Mouse (Mus musculus): ENCODE data around the gene Masp2.

GRCm38 (mm10) chr4:148626623-148627185, 24.4 kb downstream of the Masp2 start, which contains the start of gene Tardbp:
- TF ChIP-seq POLR2A (IDR thresholded peaks at IDR 0.05; ENCODE audit: borderline replicate concordance, extremely low read depth, insufficient read depth, insufficient read length, poor library complexity, severe bottlenecking), result peak; percentile 92
- no peak for TF ChIP-seq CTCF (IDR thresholded peaks at IDR 0.05; ENCODE audit: borderline replicate concordance, extremely low read depth, insufficient read depth, insufficient read length)

Measured in brain, embryonic 14.5 days (tissue).